Mouse (Mus musculus): ENCODE results near the gene Aqp3.

DNA sequence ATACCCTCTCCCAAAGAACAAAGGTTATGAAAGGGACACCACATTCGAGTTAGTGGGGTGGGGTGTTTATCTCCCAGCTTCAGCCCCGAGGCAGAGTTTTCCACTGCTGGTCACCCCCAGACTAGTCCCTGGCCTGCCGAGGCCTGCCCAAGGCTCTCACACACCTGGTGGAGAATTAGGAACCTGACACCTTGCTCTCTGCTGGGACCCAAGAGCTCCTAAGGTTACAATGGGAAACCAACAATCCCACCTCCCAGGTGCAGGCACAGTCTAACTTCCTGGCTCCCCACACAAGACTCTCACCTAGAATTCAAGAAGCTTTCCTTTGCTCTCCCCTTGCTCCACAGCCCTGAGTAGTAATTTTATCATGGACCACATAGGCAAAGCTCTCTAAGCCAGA lies 18.8 kb upstream of the Aqp3 start:
- TF ChIP-seq POLR2A (IDR thresholded peaks at IDR 0.05; ENCODE audit: low read depth, low read length), result no peak
- no peak for TF ChIP-seq CTCF (IDR thresholded peaks at IDR 0.05; ENCODE audit: borderline replicate concordance, insufficient read depth, low read length)
